Mouse (Mus musculus) MEL (cell line): ENCODE data around the gene Agbl3. TPM values are rescaled to one million over a fixed set of nuclear protein-coding genes. Genes with fewer than 3 reads are reported as not detected.

Source experiments
- DNase-seq: peaks from one replicate; pipeline ENCODE4 v3.0.0; 2011; ENCODE audit warnings: low read depth, low spot score
- H3K27ac ChIP-seq: 2 replicates; pipeline ENCODE4 v1.5.1; 2012; ENCODE audit warnings: low read depth, mild to moderate bottlenecking, control low read depth, low read length, moderate library complexity; ENCODE audit not compliant: control insufficient read depth
- H3K27me3 ChIP-seq, 2 experiments: fragments of 150-350 bp in 1 of 2; sonication (generic) in 1 of 2; 2 replicates each; pipeline ENCODE4 v1.6.1; 2012; ENCODE audit warnings: low read length in 2 of 2, mild to moderate bottlenecking in 2 of 2, improper control_type of control experiment in 1 of 2, moderate library complexity in 1 of 2; ENCODE audit not compliant: insufficient read depth in 2 of 2, control insufficient read depth in 1 of 2
- H3K36me3 ChIP-seq, 2 experiments: 2 replicates each; pipeline ENCODE4 v1.6.1; 2012 to 2014; ENCODE audit warnings: low read length in 2 of 2, improper control_type of control experiment in 1 of 2, inconsistent platforms in 1 of 2, mild to moderate bottlenecking in 1 of 2; ENCODE audit not compliant: insufficient read depth in 2 of 2, control insufficient read depth in 1 of 2
- H3K4me1 ChIP-seq, 2 experiments: fragments of 150-350 bp in 1 of 2; sonication (generic) in 1 of 2; 2 replicates each; pipeline ENCODE4 v1.6.1; 2012; ENCODE audit warnings: low read length in 2 of 2, improper control_type of control experiment in 1 of 2, mild to moderate bottlenecking in 1 of 2; ENCODE audit not compliant: insufficient read depth in 2 of 2, control insufficient read depth in 1 of 2
- H3K4me3 ChIP-seq, 2 experiments: fragments of 150-350 bp in 1 of 2; sonication (generic) in 1 of 2; 2 replicates each; pipeline ENCODE4 v1.5.1; 2012; ENCODE audit warnings: low read depth in 2 of 2, low read length in 2 of 2, mild to moderate bottlenecking in 2 of 2, moderate library complexity in 2 of 2, control low read depth in 1 of 2, improper control_type of control experiment in 1 of 2; ENCODE audit not compliant: control insufficient read depth in 1 of 2, insufficient read depth in 1 of 2
- H3K79me2 ChIP-seq: 2 replicates; pipeline ENCODE4 v1.6.1; 2012; ENCODE audit warnings: mild to moderate bottlenecking, low read length, moderate library complexity; ENCODE audit not compliant: control insufficient read depth, poor library complexity, insufficient read depth
- H3K9ac ChIP-seq: 2 replicates; pipeline ENCODE4 v1.6.1; 2012; ENCODE audit warnings: low read depth, mild to moderate bottlenecking, control low read depth, low read length, moderate library complexity; ENCODE audit not compliant: control insufficient read depth, poor library complexity, severe bottlenecking
- H3K9me3 ChIP-seq: fragments of 150-350 bp; sonication (generic); replicated peaks from 2 replicates; pipeline ENCODE4 v1.6.1; 2012; ENCODE audit warnings: mild to moderate bottlenecking, low read length, improper control_type of control experiment, moderate library complexity; ENCODE audit not compliant: insufficient read depth
- BHLHE40 ChIP-seq: IDR thresholded peaks from 2 replicates; pipeline ENCODE4 v1.6.1; 2012; ENCODE audit warnings: low read depth, mild to moderate bottlenecking, inconsistent platforms, low read length, improper control_type of control experiment, borderline replicate concordance
- CHD1 ChIP-seq: IDR thresholded peaks from 2 replicates; pipeline ENCODE4 v1.6.1; 2012; ENCODE audit warnings: low read depth, mild to moderate bottlenecking, inconsistent platforms, low read length, improper control_type of control experiment
- CHD2 ChIP-seq: IDR thresholded peaks from 2 replicates; pipeline ENCODE4 v1.6.1; 2011; ENCODE audit warnings: low read length, improper control_type of control experiment
- CTCF ChIP-seq, 3 experiments: IDR thresholded peaks in 2 of 3; conservative IDR thresholded peaks in 1 of 3; 2 replicates each; pipeline ENCODE4 v1.5.1; 2011 to 2012; ENCODE audit warnings: low read length in 3 of 3, low read depth in 2 of 3, mild to moderate bottlenecking in 2 of 3, improper control_type of control experiment in 1 of 3, inconsistent platforms in 1 of 3, mixed read lengths in 1 of 3, moderate library complexity in 1 of 3; ENCODE audit not compliant: control insufficient read depth in 1 of 3, insufficient read depth in 1 of 3, poor library complexity in 1 of 3, severe bottlenecking in 1 of 3
- ETS1 ChIP-seq: IDR thresholded peaks from 2 replicates; pipeline ENCODE4 v1.6.1; 2012; ENCODE audit warnings: low read depth, mild to moderate bottlenecking, inconsistent platforms, low read length, improper control_type of control experiment, moderate library complexity
- GABPA ChIP-seq: IDR thresholded peaks from 2 replicates; pipeline ENCODE4 v1.6.1; 2012; ENCODE audit warnings: low read depth, mild to moderate bottlenecking, inconsistent platforms, low read length, improper control_type of control experiment, moderate library complexity
- GATA1 ChIP-seq: IDR thresholded peaks from 2 replicates; pipeline ENCODE4 v1.6.1; 2011; ENCODE audit warnings: low read depth, low read length, improper control_type of control experiment
- HCFC1 ChIP-seq: IDR thresholded peaks from 2 replicates; pipeline ENCODE4 v1.6.1; 2012; ENCODE audit warnings: low read depth, mild to moderate bottlenecking, inconsistent platforms, low read length, improper control_type of control experiment, moderate library complexity
- JUND ChIP-seq: IDR thresholded peaks from 2 replicates; pipeline ENCODE4 v1.6.1; 2011; ENCODE audit warnings: low read depth, mild to moderate bottlenecking, improper control_type of control experiment, low read length
- KAT2A ChIP-seq: conservative IDR thresholded peaks from 2 replicates; pipeline ENCODE4 v1.6.1; 2012; ENCODE audit warnings: low read depth, low read length, improper control_type of control experiment, inconsistent platforms
- MAFK ChIP-seq: IDR thresholded peaks from 2 replicates; pipeline ENCODE4 v1.6.1; 2011; ENCODE audit warnings: low read depth, mild to moderate bottlenecking, low read length, improper control_type of control experiment, borderline replicate concordance
- MAX ChIP-seq: IDR thresholded peaks from 2 replicates; pipeline ENCODE4 v1.6.1; 2011; ENCODE audit warnings: low read length, improper control_type of control experiment
- MAZ ChIP-seq: IDR thresholded peaks from 2 replicates; pipeline ENCODE4 v1.6.1; 2012; ENCODE audit warnings: low read depth, mild to moderate bottlenecking, inconsistent platforms, low read length, improper control_type of control experiment
- MXI1 ChIP-seq: IDR thresholded peaks from 2 replicates; pipeline ENCODE4 v1.6.1; 2011; ENCODE audit warnings: mild to moderate bottlenecking, low read depth, low read length, improper control_type of control experiment
- MYB ChIP-seq: IDR thresholded peaks from 2 replicates; pipeline ENCODE4 v1.6.1; 2011; ENCODE audit warnings: mild to moderate bottlenecking, low read depth, low read length, improper control_type of control experiment
- NELFE ChIP-seq: IDR thresholded peaks from 2 replicates; pipeline ENCODE4 v1.6.1; 2011; ENCODE audit warnings: low read depth, low read length, improper control_type of control experiment
- POLR2A ChIP-seq, 2 experiments: IDR thresholded peaks; 2 replicates each; pipeline ENCODE4 v1.6.1; 2011 to 2012; ENCODE audit warnings: low read length in 2 of 2, mild to moderate bottlenecking in 2 of 2, control low read depth in 1 of 2, improper control_type of control experiment in 1 of 2, low read depth in 1 of 2, moderate library complexity in 1 of 2; ENCODE audit not compliant: control insufficient read depth in 1 of 2, insufficient read depth in 1 of 2, poor library complexity in 1 of 2
- POLR2AphosphoS2 ChIP-seq: IDR thresholded peaks from 2 replicates; pipeline ENCODE4 v1.6.1; 2011; ENCODE audit warnings: low read length, improper control_type of control experiment
- POLR2AphosphoS5 ChIP-seq: IDR thresholded peaks from 2 replicates; pipeline ENCODE4 v1.6.1; 2012; ENCODE audit warnings: low read depth, borderline replicate concordance, mild to moderate bottlenecking, inconsistent platforms, low read length, moderate library complexity, mixed read lengths
- RAD21 ChIP-seq: IDR thresholded peaks from 2 replicates; pipeline ENCODE4 v1.6.1; 2011; ENCODE audit warnings: mild to moderate bottlenecking, low read depth, low read length, improper control_type of control experiment
- SMC3 ChIP-seq: IDR thresholded peaks from 2 replicates; pipeline ENCODE4 v1.6.1; 2011; ENCODE audit warnings: low read depth, low read length, improper control_type of control experiment
- TBP ChIP-seq: IDR thresholded peaks from 2 replicates; pipeline ENCODE4 v1.8.0; 2011; ENCODE audit warnings: low read depth, low read length, improper control_type of control experiment
- polyA plus RNA-seq, 2 experiments: library from polyadenylated mRNA; stranded (reverse) in 1 of 2; unstranded in 1 of 2; fragments of >175 nt in 1 of 2; fragments of >200 nt in 1 of 2; gene quantifications; 2 replicates each; pipeline versions ENCODE4 v1.2.1 to v1.2.4; 2012; ENCODE audit warnings: low replicate concordance in 2 of 2, low read depth in 1 of 2; ENCODE audit not compliant: insufficient read length in 2 of 2, insufficient read depth in 1 of 2, missing spikeins in 1 of 2
- total RNA-seq: library from RNA; depleted of rRNA; stranded (reverse); fragments of 300-350 nt; gene quantifications from 2 replicates; pipeline ENCODE4 v1.2.3, GENCODE M21; 2012

Agbl3 gene
- total and polyA plus RNA-seq, 3 experiments: 1.3 TPM; not detected in 2

- Histone ChIP-seq H3K27me3 (peaks cover 2% of the 10 kb centered on the region in 2 experiments), H3K9ac (no peak overlapping the region), H3K9me3 (no peaks in the 10 kb centered on the region), H3K4me1 (no peaks in the 10 kb centered on the region), H3K36me3 (no peaks in the 10 kb centered on the region), H3K4me3 (no peak overlapping the region), H3K79me2 (no peaks in the 10 kb centered on the region), H3K27ac (no peak overlapping the region)
- DNase-seq: no peak
- TF ChIP-seq SMC3: no peak
- TF ChIP-seq CHD2: no peak
- no peak for TF ChIP-seq MAX
- TF ChIP-seq HCFC1: no peak
- TF ChIP-seq MAZ: no peak
- no peak for TF ChIP-seq GABPA
- no peak for TF ChIP-seq KAT2A
- no peak for TF ChIP-seq GATA1
- no peak for TF ChIP-seq NELFE
Observed at GRCm38 (mm10) chr6:34734940-34735695, 45.1 kb upstream of the Agbl3 start.

- peaks cover 2 to 3% of the 10 kb centered on the region in 2 experiments for H3K27me3 ChIP-seq
- no peak overlapping the region for H3K27ac ChIP-seq
- H3K4me3 ChIP-seq: no peak overlapping the region
- H3K36me3 ChIP-seq: no peaks in the 10 kb centered on the region
- TF ChIP-seq TBP: no peak
- no peak for TF ChIP-seq ETS1
- no peak for TF ChIP-seq CHD1
- TF ChIP-seq BHLHE40: no peak
- no peak for TF ChIP-seq NELFE
- TF ChIP-seq CTCF (IDR thresholded peaks at IDR 0.05 in 2 of 3, conservative IDR thresholded peaks at IDR 0.05 in 1 of 3; ENCODE audit: control insufficient read depth in 1 of 3, insufficient read depth in 1 of 3, low read depth in 2 of 3, low read length in 3 of 3, poor library complexity in 1 of 3, severe bottlenecking in 1 of 3): no peak
- TF ChIP-seq MAFK: no peak
- no peak for TF ChIP-seq POLR2AphosphoS5
- no peak for TF ChIP-seq HCFC1
- TF ChIP-seq POLR2A (IDR thresholded peaks at IDR 0.05; ENCODE audit: control insufficient read depth in 1 of 2, insufficient read depth in 1 of 2, low read depth in 1 of 2, low read length in 2 of 2, poor library complexity in 1 of 2): no peak
- no peak for TF ChIP-seq POLR2AphosphoS2
- no peak for TF ChIP-seq JUND
- no peak for TF ChIP-seq MYB
- TF ChIP-seq MXI1: no peak
- TF ChIP-seq RAD21: no peak
- TF ChIP-seq CHD2: no peak
- TF ChIP-seq MAX: no peak
- no peaks in the 10 kb centered on the region for H3K9me3 ChIP-seq
- no peaks in the 10 kb centered on the region for H3K79me2 ChIP-seq
- H3K9ac ChIP-seq: no peak overlapping the region
- no peaks in the 10 kb centered on the region for H3K4me1 ChIP-seq
- no peak for DNase-seq
Observed at GRCm38 (mm10) chr6:34736934-34737333, 43.3 kb upstream of the Agbl3 start.
